ENCODE assay signal across 19 mouse cellular contexts in the genomic region with DNA sequence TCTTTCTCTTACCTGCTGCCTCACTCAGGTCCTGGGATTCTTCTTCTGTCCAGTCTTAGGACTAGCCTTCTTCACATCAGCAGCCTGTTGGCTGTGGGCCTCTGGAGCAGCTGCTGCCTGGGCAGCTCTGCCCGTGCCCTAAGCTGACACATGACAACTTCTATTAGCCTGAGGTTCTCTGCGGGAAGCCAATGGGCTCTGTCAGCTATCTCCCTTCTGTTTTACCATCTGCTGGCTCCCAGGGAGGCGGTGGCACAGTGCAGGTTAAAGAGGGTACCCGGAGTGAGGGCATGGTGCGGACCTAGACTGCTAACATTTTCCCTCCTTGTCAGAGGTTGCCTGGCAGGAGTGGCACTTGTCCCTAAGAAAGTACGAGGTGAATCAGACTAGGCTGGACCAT. TPM values are rescaled to one million over a fixed set of nuclear protein-coding genes. Genes with fewer than 3 reads are reported as not detected.
DNase-seq lines count a peak whose midpoint lies in the region; ATAC-seq lines count a peak whose summit lies in the region.
"Had no signal": no experiment of that assay in that cellular context is flagged by ENCODE, and none has a peak within 500 bp of the region (broad histone marks: within the 10 kb centered on the region; RNA-seq: fewer than 3 reads in every experiment).

No protein-coding gene starts in this region.

- no peak overlapping the region for H3K9ac ChIP-seq in neural tube, embryonic 12.5 days
- H3K9ac ChIP-seq in midbrain, embryonic 13.5 days (replicated peaks), result no peak overlapping the region
- H3K9ac ChIP-seq: embryonic facial prominence, embryonic 12.5 days; liver, embryonic 14.5 days had no signal

- H3K27me3 ChIP-seq in neural tube, embryonic 12.5 days (replicated peaks), result no peaks in the 10 kb centered on the region
- H3K27me3 ChIP-seq in midbrain, embryonic 13.5 days, result no peaks in the 10 kb centered on the region
- H3K27me3 ChIP-seq: CH12.LX; embryonic facial prominence, embryonic 12.5 days had no signal

- WGBS in neural tube, embryonic 12.5 days, result 54% methylated on average over 6 of the region's 6 CpGs
- 55% methylated on average over 6 of the region's 6 CpGs for WGBS in midbrain, embryonic 13.5 days

- H3K27ac ChIP-seq in neural tube, embryonic 12.5 days, result no peak overlapping the region
- no peak overlapping the region for H3K27ac ChIP-seq in midbrain, embryonic 13.5 days
- H3K27ac ChIP-seq: embryonic facial prominence, embryonic 12.5 days; liver, embryonic 14.5 days; stomach, postnatal 0 days had no signal

- peak; percentile 21; the same call in 1 of the 2 replicates for ATAC-seq in neural tube, embryonic 12.5 days (ENCODE audit: low FRiP score, low read depth)
- peak; percentile 29; the same call in 1 of the 2 replicates for ATAC-seq in midbrain, embryonic 13.5 days
- ATAC-seq: forebrain, embryonic 14.5 days had no signal

- H3K4me3 ChIP-seq in neural tube, embryonic 12.5 days, result no peak overlapping the region
- no peak overlapping the region for H3K4me3 ChIP-seq in midbrain, embryonic 13.5 days (replicated peaks)
- H3K4me3 ChIP-seq: embryonic facial prominence, embryonic 12.5 days had no signal

- H3K4me1 ChIP-seq in neural tube, embryonic 12.5 days, result peaks cover 5% of the 10 kb centered on the region
- peaks cover 12% of the 10 kb centered on the region for H3K4me1 ChIP-seq in midbrain, embryonic 13.5 days (replicated peaks)
- H3K4me1 ChIP-seq: embryonic facial prominence, embryonic 12.5 days had no signal

- no peak for DNase-seq in neural tube, embryonic 10.5 days (ENCODE audit: extremely low spot score, low spot score)
- peak; percentile 86 to 94 for DNase-seq in cerebellum, postnatal 10 days
- no peak for DNase-seq in spleen, postnatal 14 days (ENCODE audit: low spot score in 2 of 2)
- DNase-seq in layer of hippocampus, postnatal 36 days, result no peak
- no peak for DNase-seq in B cell, adult 2 months
- DNase-seq: adrenal gland, adult 8-10 months; heart, adult 18-20 months; kidney, adult 11 months; lung, postnatal 14 days had no signal

- H3K9me3 ChIP-seq in neural tube, embryonic 12.5 days, result no peaks in the 10 kb centered on the region
- H3K9me3 ChIP-seq in midbrain, embryonic 13.5 days, result no peaks in the 10 kb centered on the region
- H3K9me3 ChIP-seq: embryonic facial prominence, embryonic 12.5 days had no signal

- no peak overlapping the region for H3K4me2 ChIP-seq in neural tube, embryonic 12.5 days (replicated peaks)
- no peak overlapping the region for H3K4me2 ChIP-seq in midbrain, embryonic 13.5 days (replicated peaks)
- H3K4me2 ChIP-seq: embryonic facial prominence, embryonic 12.5 days had no signal

- H3K36me3 ChIP-seq in neural tube, embryonic 12.5 days, result no peaks in the 10 kb centered on the region
- no peaks in the 10 kb centered on the region for H3K36me3 ChIP-seq in midbrain, embryonic 13.5 days
- H3K36me3 ChIP-seq: embryonic facial prominence, embryonic 12.5 days had no signal

RNA-seq across cellular contexts. Expression of a gene that starts 39.5 kb away (rescaled TPM):
- not detected in 2 replicates for polyA plus RNA-seq in neural tube, embryonic 12.5 days (2016; fragmentation: Nextera tagmentation; extraction: Ambion mirVana)
- not detected in 2 replicates for polyA plus RNA-seq in midbrain, embryonic 13.5 days (2015; fragmentation: Nextera tagmentation; extraction: Ambion mirVana)
- total RNA-seq in layer of hippocampus, postnatal 36 days (2021), result not detected
- total RNA-seq: adrenal gland, adult 8-10 months; CH12.LX; heart, adult 18-20 months; heart, postnatal 25 days; left cerebral cortex, postnatal 25 days had no signal
- polyA plus RNA-seq: embryonic facial prominence, embryonic 12.5 days; forebrain, embryonic 14.5 days; large intestine, adult 2 months; liver, embryonic 14.5 days; stomach, postnatal 0 days had no signal

Comparison
In these comparisons a context has a peak if more than half of its experiments do, and no peak if none do; other contexts are left out.
1. DNase-seq: peak in cerebellum, postnatal 10 days (2 of 2); none in neural tube, embryonic 10.5 days (single experiment), spleen, postnatal 14 days (0 of 2), layer of hippocampus, postnatal 36 days (0 of 2) and B cell, adult 2 months (0 of 2).